Mouse (Mus musculus) E14TG2a.4 (cell line): Measurements from ENCODE around the gene Pla2g10.

Experiments used
- CTCF ChIP-seq: conservative IDR thresholded peaks from 2 replicates; pipeline ENCODE4 v1.5.1; 2014; ENCODE audit warnings: low read length
- POU5F1 ChIP-seq: IDR thresholded peaks from 2 replicates; pipeline ENCODE4 v1.6.1; 2014; ENCODE audit warnings: low read length, borderline replicate concordance

- TF ChIP-seq CTCF (no peak), POU5F1 (no peak)
Observed at GRCm38 (mm10) chr16:13747708-13748107, 16.9 kb upstream of the Pla2g10 start.
